Mouse (Mus musculus) mouse embryonic stem cell (cell line): ENCODE data around the gene Fam229b.

Experiments used
- in situ Hi-C, 2 experiments: fragments of 300-500 bp; cut with MboI; formaldehyde crosslinking; loops; 1 replicate in 1 of 2; 3 replicates in 1 of 2; pipeline ENCODE4 v1.14.3; 2019 to 2020; ENCODE audit warnings: low sequenced_read_pairs in 2 of 2, low pct_unique_long_range_greater_than_20kb in 1 of 2, mixed read lengths in 1 of 2; ENCODE audit not compliant: unreplicated experiment in 1 of 2

The Fam229b gene

GRCm38 (mm10) chr10:39141401-39141800 is 7.7 kb upstream of the Fam229b start:
- in situ Hi-C loops, result no loop called here

DNA sequence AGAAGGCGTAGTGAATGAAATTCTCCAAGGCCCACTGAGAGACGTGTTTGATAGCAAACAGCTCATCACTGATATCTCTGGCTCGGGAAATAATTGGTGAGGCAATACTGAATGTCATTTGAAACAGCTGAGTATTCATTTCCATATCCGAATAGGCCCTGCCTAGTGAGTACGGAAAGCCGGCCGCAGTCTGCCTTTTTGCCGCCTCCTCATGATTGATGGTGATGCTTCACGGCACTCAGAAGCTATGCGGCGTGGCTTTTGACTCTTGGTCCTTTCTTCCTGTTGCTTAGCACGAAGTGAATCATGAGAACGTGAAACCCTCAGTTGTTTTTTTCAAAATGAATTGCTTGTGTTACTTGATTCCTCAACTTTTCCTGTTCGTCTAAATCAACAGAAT is 7.1 kb upstream of the Fam229b start:
- in situ Hi-C loops, result no loop called here

GRCm38 (mm10) chr10:39138761-39139160 is 5.0 kb upstream of the Fam229b start:
- in situ Hi-C loops, result no loop called here

DNA sequence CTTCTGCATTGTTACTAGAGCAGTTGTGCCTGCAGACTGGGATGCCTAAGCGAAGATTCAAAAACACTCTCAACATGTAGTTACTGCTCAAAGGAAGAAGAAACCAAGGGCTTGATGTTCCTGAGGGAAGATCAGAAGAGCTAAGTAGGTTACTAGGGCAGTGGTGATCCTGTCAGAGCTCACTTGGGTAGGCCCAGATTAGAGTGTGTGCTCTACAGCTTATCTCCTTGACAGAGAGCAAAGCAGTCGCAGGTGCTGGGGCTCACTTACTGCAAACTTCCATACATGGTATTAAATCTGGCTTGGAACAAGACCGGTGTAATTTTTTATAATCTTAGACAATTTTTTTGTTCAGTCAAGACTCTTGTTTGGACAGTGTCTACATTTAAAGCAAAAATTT is 4.1 kb upstream of the Fam229b start:
- in situ Hi-C loops, result no loop called here

- in situ Hi-C loops, result no loop called here
Observed at GRCm38 (mm10) chr10:39121412-39121811, 12.3 kb downstream of the Fam229b start.

DNA sequence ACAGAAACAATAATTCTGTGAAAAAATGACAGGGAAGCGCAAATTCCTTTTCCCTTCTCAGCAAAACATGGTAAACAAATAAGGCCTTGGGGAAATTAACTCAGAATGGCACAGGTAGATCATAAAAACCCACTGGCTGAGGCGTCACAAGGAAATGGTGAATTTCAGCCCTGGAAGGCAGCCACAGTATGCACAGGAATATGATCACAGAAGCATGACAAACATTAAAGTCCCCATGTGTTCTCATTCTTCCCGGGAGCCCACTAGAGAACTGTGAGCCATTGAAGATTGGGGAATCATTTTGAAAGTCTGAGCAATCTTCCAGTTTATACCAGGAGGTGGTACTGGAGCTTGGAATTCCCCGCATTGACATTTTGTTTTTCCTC is 24.2 kb downstream of the Fam229b start:
- in situ Hi-C loops, result no loop called here

- in situ Hi-C loops, result no loop called here
Observed at GRCm38 (mm10) chr10:39108837-39109488, 24.8 kb downstream of the Fam229b start.

GRCm38 (mm10) chr10:39106935-39107334 is 26.8 kb downstream of the Fam229b start:
- in situ Hi-C loops, result no loop called here

DNA sequence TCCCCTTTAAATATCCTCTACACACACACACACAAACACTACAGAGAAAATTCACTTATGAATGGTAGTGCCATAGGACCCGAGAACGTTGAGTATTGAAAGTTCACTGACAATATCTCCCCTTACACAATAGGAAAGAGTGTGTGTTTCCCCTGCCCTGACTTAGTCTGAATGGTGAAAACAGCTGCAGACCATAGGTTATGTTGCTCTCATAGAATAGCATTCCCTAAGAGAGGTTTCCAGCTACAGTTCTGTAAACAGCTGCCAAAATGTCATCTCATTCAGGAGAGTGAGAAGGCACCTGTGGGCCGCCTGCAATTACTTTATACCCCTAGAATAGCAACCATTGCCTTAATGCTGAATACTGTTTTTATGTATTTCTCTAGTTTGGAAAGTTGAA is 27.3 kb downstream of the Fam229b start:
- in situ Hi-C loops, result no loop called here

DNA sequence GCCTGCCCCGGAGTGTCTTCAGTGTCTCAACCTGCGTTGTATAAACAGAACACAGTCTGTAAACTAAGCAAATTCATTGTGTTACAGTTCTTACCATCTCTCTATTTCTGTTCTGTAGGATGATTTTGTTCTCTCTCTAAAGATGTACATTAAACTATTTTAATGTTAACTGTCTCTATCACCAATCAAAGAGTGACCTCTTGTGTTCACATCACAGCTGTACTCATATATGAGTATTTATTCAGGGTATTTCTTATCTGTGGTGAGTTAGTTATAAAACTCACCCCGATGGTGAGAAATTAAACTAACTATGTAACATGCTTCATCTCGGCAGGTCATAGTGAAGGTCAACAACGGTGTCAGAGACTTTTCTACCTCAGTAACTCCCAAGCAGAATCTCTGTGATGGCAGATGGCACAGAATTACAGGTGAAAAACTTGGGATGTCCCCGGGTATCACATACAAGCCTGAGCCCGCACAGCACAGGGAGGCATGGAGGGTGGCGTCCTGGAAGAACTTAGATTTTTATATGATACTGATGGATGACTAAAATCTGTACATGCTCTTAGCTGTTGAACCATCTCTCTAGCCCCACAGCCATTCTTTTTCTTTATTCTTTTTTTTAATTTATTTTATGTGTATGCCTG is 28.8 kb downstream of the Fam229b start:
- in situ Hi-C loops, result no loop called here

GRCm38 (mm10) chr10:39098746-39099145 is 35.0 kb downstream of the Fam229b start:
- in situ Hi-C loops, result no loop called here

DNA sequence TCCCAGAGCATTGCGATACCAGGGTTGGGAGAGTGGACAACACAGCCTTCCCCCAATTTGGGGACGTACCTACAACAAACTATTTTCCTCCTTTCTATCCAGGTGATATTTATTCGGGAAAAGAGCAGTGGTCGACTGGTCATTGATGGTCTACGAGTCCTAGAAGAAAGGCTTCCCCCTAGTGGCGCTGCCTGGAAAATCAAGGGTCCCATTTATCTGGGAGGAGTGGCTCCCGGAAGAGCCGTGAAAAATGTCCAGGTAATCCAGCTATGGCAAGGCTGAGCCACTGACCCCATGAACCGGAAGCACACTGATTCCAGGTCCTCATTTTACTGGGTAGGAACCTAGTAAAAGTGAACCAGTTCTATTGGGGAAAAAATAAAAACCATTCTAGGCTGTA is 36.7 kb downstream of the Fam229b start:
- in situ Hi-C loops, result no loop called here

DNA sequence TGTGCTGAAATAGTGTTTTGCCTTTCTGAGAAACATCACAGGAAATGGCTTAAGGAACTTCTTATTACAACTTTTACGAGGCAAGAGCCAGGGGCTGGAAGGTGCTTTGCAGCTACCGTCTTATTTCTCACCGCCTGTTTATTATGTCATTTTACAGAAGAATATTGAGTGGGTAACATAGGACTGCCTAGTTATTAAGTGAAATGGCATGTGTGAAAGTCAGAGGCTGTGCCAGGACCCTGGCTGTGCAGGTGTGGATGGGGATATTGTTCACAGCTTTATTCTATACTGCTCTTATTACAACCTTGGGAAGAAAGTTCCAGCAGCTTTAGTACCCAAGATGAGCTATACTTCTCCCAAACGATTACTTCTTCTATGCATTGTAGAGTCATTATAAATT is 61.7 kb downstream of the Fam229b start:
- in situ Hi-C loops, result no loop called here
